ENCODE assay signal across 16 mouse cellular contexts in genomic region chr6:87332380-87332779, GRCm38 (mm10). TPM values are rescaled to one million over a fixed set of nuclear protein-coding genes. Genes with fewer than 3 reads are reported as not detected.
DNase-seq lines count a peak whose midpoint lies in the region; ATAC-seq and TF ChIP-seq lines count a peak whose summit lies in the region.
"Had no signal": no experiment of that assay in that cellular context is flagged by ENCODE, and none has a peak within 500 bp of the region (broad histone marks: within the 10 kb centered on the region; RNA-seq: fewer than 3 reads in every experiment).

No protein-coding gene starts in this region.

- peaks cover 33% of the 10 kb centered on the region for H3K4me1 ChIP-seq in heart, embryonic 15.5 days (replicated peaks)
- 0 out of 2 replicates have a peak, but pooled peaks cover 3% of the 10 kb centered on the region for H3K4me1 ChIP-seq in midbrain, postnatal 0 days (ENCODE audit: insufficient read depth, low read length)
- peaks cover 16% of the 10 kb centered on the region for H3K4me1 ChIP-seq in midbrain, embryonic 14.5 days (ENCODE audit: control insufficient read depth, insufficient read depth, low read length)
- peaks cover 15% of the 10 kb centered on the region; the same call in 1 of the 2 replicates for H3K4me1 ChIP-seq in intestine, embryonic 14.5 days (replicated peaks; ENCODE audit: control insufficient read depth, insufficient read depth, low read length)
- peaks cover 28% of the 10 kb centered on the region for H3K4me1 ChIP-seq in stomach, embryonic 16.5 days (ENCODE audit: control insufficient read depth, insufficient read depth, low read length)
- H3K4me1 ChIP-seq: liver, embryonic 13.5 days had no signal

- ATAC-seq in heart, embryonic 15.5 days (replicated peaks; ENCODE audit: insufficient number of reproducible peaks, insufficient read depth, low FRiP score, low read depth) = no peak
- ATAC-seq in midbrain, postnatal 0 days (ENCODE audit: low FRiP score) = no peak
- ATAC-seq in midbrain, embryonic 14.5 days (ENCODE audit: low FRiP score, low TSS enrichment) = no peak
- ATAC-seq in intestine, embryonic 14.5 days (replicated peaks; ENCODE audit: low FRiP score, low TSS enrichment, low read depth) = no peak
- no peak for ATAC-seq in stomach, embryonic 16.5 days (ENCODE audit: insufficient read depth, low FRiP score)

- peak overlapping the region; percentile 93; the same call in 1 of the 2 replicates for H3K4me2 ChIP-seq in heart, embryonic 15.5 days
- peak overlapping the region; percentile 92; the same call in 1 of the 2 replicates for H3K4me2 ChIP-seq in midbrain, postnatal 0 days (ENCODE audit: low read depth, low read length, poor library complexity, severe bottlenecking)
- no peak overlapping the region for H3K4me2 ChIP-seq in midbrain, embryonic 14.5 days (ENCODE audit: low read length)
- peak overlapping the region; percentile 64 for H3K4me2 ChIP-seq in intestine, embryonic 14.5 days (ENCODE audit: low read length)
- H3K4me2 ChIP-seq in stomach, embryonic 16.5 days (ENCODE audit: low read depth, low read length) = peak overlapping the region; percentile 76
- H3K4me2 ChIP-seq: liver, embryonic 13.5 days had no signal

- no peak overlapping the region for H3K9ac ChIP-seq in heart, embryonic 15.5 days
- no peak overlapping the region for H3K9ac ChIP-seq in midbrain, postnatal 0 days (replicated peaks; ENCODE audit: low read length, poor library complexity, severe bottlenecking)
- no peak overlapping the region for H3K9ac ChIP-seq in midbrain, embryonic 14.5 days (replicated peaks; ENCODE audit: low read length)
- no peak overlapping the region for H3K9ac ChIP-seq in intestine, embryonic 14.5 days (ENCODE audit: low read length)
- no peak overlapping the region for H3K9ac ChIP-seq in stomach, embryonic 16.5 days (ENCODE audit: low read length)
- H3K9ac ChIP-seq: liver, embryonic 13.5 days had no signal

- no peaks in the 10 kb centered on the region for H3K36me3 ChIP-seq in heart, embryonic 15.5 days
- H3K36me3 ChIP-seq in midbrain, postnatal 0 days (ENCODE audit: insufficient read depth, low read length) = no peaks in the 10 kb centered on the region
- H3K36me3 ChIP-seq in midbrain, embryonic 14.5 days (ENCODE audit: control insufficient read depth, insufficient read depth, low read length) = no peaks in the 10 kb centered on the region
- no peaks in the 10 kb centered on the region for H3K36me3 ChIP-seq in intestine, embryonic 14.5 days (ENCODE audit: control insufficient read depth, insufficient read depth, low read length)
- H3K36me3 ChIP-seq in stomach, embryonic 16.5 days (ENCODE audit: control insufficient read depth, insufficient read depth, low read length) = no peaks in the 10 kb centered on the region
- H3K36me3 ChIP-seq: liver, embryonic 13.5 days; midbrain, embryonic 10.5 days had no signal

- peaks cover 32% of the 10 kb centered on the region for H3K27me3 ChIP-seq in heart, embryonic 15.5 days
- H3K27me3 ChIP-seq in midbrain, postnatal 0 days (ENCODE audit: insufficient read depth, low read length) = no peaks in the 10 kb centered on the region
- 0 out of 2 replicates have a peak, but pooled peaks cover 7% of the 10 kb centered on the region for H3K27me3 ChIP-seq in midbrain, embryonic 14.5 days (ENCODE audit: control insufficient read depth, insufficient read depth, low read length)
- no peaks in the 10 kb centered on the region for H3K27me3 ChIP-seq in intestine, embryonic 14.5 days (replicated peaks; ENCODE audit: control insufficient read depth, insufficient read depth, low read length)
- H3K27me3 ChIP-seq in stomach, embryonic 16.5 days (ENCODE audit: control insufficient read depth, insufficient read depth, low read length) = no peaks in the 10 kb centered on the region

- TF ChIP-seq CTCF in midbrain, postnatal 0 days (IDR thresholded peaks at IDR 0.05) = no peak

- DNase-seq in heart, adult 11 months = no peak
- DNase-seq in midbrain, postnatal 0 days (ENCODE audit: low spot score) = no peak
- DNase-seq in midbrain, embryonic 14.5 days = no peak
- no peak for DNase-seq in intestine, embryonic 14.5 days (ENCODE audit: low spot score)
- no peak for DNase-seq in natural killer cell, adult 2 months (ENCODE audit: low spot score in 2 of 2)
- DNase-seq: cerebellum, adult 8-10 months; heart, adult 2 months; kidney, adult 9 months; liver, embryonic 13.5 days had no signal

- 47% methylated on average over 2 of the region's 2 CpGs for WGBS in heart, embryonic 15.5 days
- 77% methylated on average over 2 of the region's 2 CpGs for WGBS in midbrain, postnatal 0 days
- WGBS in midbrain, embryonic 14.5 days = 81% methylated on average over 2 of the region's 2 CpGs
- 52% methylated on average over 2 of the region's 2 CpGs for WGBS in intestine, embryonic 14.5 days
- 35% methylated on average over 2 of the region's 2 CpGs for WGBS in stomach, embryonic 16.5 days

- H3K9me3 ChIP-seq in heart, embryonic 15.5 days (replicated peaks) = no peaks in the 10 kb centered on the region
- H3K9me3 ChIP-seq in midbrain, postnatal 0 days (ENCODE audit: low read length) = no peaks in the 10 kb centered on the region
- H3K9me3 ChIP-seq in midbrain, embryonic 14.5 days (ENCODE audit: control insufficient read depth, low read length) = no peaks in the 10 kb centered on the region
- H3K9me3 ChIP-seq in intestine, embryonic 14.5 days (ENCODE audit: control insufficient read depth, low read length) = no peaks in the 10 kb centered on the region
- H3K9me3 ChIP-seq in stomach, embryonic 16.5 days (replicated peaks; ENCODE audit: control insufficient read depth, low read length) = no peaks in the 10 kb centered on the region
- H3K9me3 ChIP-seq: liver, embryonic 13.5 days; midbrain, embryonic 10.5 days had no signal

- no peak overlapping the region for H3K27ac ChIP-seq in heart, embryonic 15.5 days
- no peak overlapping the region for H3K27ac ChIP-seq in midbrain, postnatal 0 days (ENCODE audit: low read depth, low read length)
- H3K27ac ChIP-seq in midbrain, embryonic 14.5 days (replicated peaks; ENCODE audit: low read depth, low read length) = no peak overlapping the region
- no peak overlapping the region for H3K27ac ChIP-seq in intestine, embryonic 14.5 days (ENCODE audit: low read depth)
- H3K27ac ChIP-seq in stomach, embryonic 16.5 days (ENCODE audit: low read length) = no peak overlapping the region
- H3K27ac ChIP-seq: heart, adult 2 months; liver, embryonic 13.5 days; midbrain, embryonic 10.5 days had no signal

- peak overlapping the region; percentile 79; the same call in 1 of the 2 replicates for H3K4me3 ChIP-seq in heart, embryonic 15.5 days
- H3K4me3 ChIP-seq in midbrain, postnatal 0 days (ENCODE audit: low read depth, low read length) = no peak overlapping the region
- no peak overlapping the region for H3K4me3 ChIP-seq in midbrain, embryonic 14.5 days (replicated peaks; ENCODE audit: low read depth, low read length)
- H3K4me3 ChIP-seq in intestine, embryonic 14.5 days (ENCODE audit: low read depth, low read length) = 0 out of 2 replicates have a peak overlapping the region, but pooled peaks have one; percentile 64
- 0 out of 2 replicates have a peak overlapping the region, but pooled peaks have one; percentile 27 for H3K4me3 ChIP-seq in stomach, embryonic 16.5 days (replicated peaks; ENCODE audit: low read length)
- H3K4me3 ChIP-seq: erythroblast, embryonic 14.5 days; heart, adult 2 months; liver, embryonic 13.5 days; midbrain, embryonic 10.5 days had no signal

RNA-seq across cellular contexts. Expression of gene Antxr1, which starts 3.2 kb away (rescaled TPM):
- 5.0 and 7.4 TPM in 2 replicates for polyA plus RNA-seq in heart, embryonic 15.5 days (2015; fragmentation: Nextera tagmentation; extraction: Ambion mirVana)
- 13.1 and 17.0 TPM in 2 replicates for total RNA-seq in midbrain, postnatal 0 days (2014; rRNA removed)
- polyA plus RNA-seq in midbrain, postnatal 0 days (2015; fragmentation: Nextera tagmentation; extraction: Ambion mirVana) = 2.2 and 2.9 TPM in 2 replicates
- 2.7 and 3.6 TPM in 2 replicates for polyA plus RNA-seq in midbrain, embryonic 14.5 days (2014; fragmentation: Nextera tagmentation; extraction: Ambion mirVana)
- 8.5 and 9.2 TPM in 2 replicates for polyA plus RNA-seq in intestine, embryonic 14.5 days (2014; fragmentation: Nextera tagmentation; extraction: Ambion mirVana)
- polyA plus RNA-seq in stomach, embryonic 16.5 days (2015; fragmentation: Nextera tagmentation; extraction: Ambion mirVana) = 7.8 and 8.0 TPM in 2 replicates
- polyA plus RNA-seq: erythroblast, embryonic 14.5 days had no signal

RNA-seq across cellular contexts. Expression of gene Gkn1, which starts 18.4 kb away (rescaled TPM):
- polyA plus RNA-seq in heart, embryonic 15.5 days (2015; fragmentation: Nextera tagmentation; extraction: Ambion mirVana) = not detected in 2 replicates
- not detected in 2 replicates for total RNA-seq in midbrain, postnatal 0 days (2014; rRNA removed)
- not detected in 2 replicates for polyA plus RNA-seq in midbrain, postnatal 0 days (2015; fragmentation: Nextera tagmentation; extraction: Ambion mirVana)
- polyA plus RNA-seq in midbrain, embryonic 14.5 days (2014; fragmentation: Nextera tagmentation; extraction: Ambion mirVana) = not detected in 2 replicates
- polyA plus RNA-seq in intestine, embryonic 14.5 days (2014; fragmentation: Nextera tagmentation; extraction: Ambion mirVana) = 0.34 and 0.66 TPM in 2 replicates
- 6.3 and 21.0 TPM in 2 replicates for polyA plus RNA-seq in stomach, embryonic 16.5 days (2015; fragmentation: Nextera tagmentation; extraction: Ambion mirVana)
- total RNA-seq: CH12.LX; heart, adult 2 months; layer of hippocampus, postnatal 10 days had no signal
- polyA plus RNA-seq: erythroblast, embryonic 14.5 days; liver, embryonic 13.5 days; midbrain, embryonic 10.5 days had no signal

RNA-seq across cellular contexts. Expression of gene Gkn2, which starts 40.8 kb away (rescaled TPM):
- polyA plus RNA-seq in heart, embryonic 15.5 days (2015; fragmentation: Nextera tagmentation; extraction: Ambion mirVana) = not detected in 2 replicates
- not detected in 2 replicates for total RNA-seq in midbrain, postnatal 0 days (2014; rRNA removed)
- not detected in 2 replicates for polyA plus RNA-seq in midbrain, postnatal 0 days (2015; fragmentation: Nextera tagmentation; extraction: Ambion mirVana)
- polyA plus RNA-seq in midbrain, embryonic 14.5 days (2014; fragmentation: Nextera tagmentation; extraction: Ambion mirVana) = not detected in 2 replicates
- polyA plus RNA-seq in intestine, embryonic 14.5 days (2014; fragmentation: Nextera tagmentation; extraction: Ambion mirVana) = 1.6 TPM in 1 of 2 replicates, not detected in the other
- polyA plus RNA-seq in stomach, embryonic 16.5 days (2015; fragmentation: Nextera tagmentation; extraction: Ambion mirVana) = 9.3 and 29.6 TPM in 2 replicates
- total RNA-seq: CH12.LX; heart, adult 2 months; layer of hippocampus, postnatal 10 days had no signal
- polyA plus RNA-seq: erythroblast, embryonic 14.5 days; heart, adult 2 months; liver, embryonic 13.5 days; midbrain, embryonic 10.5 days had no signal

RNA-seq across cellular contexts. Expression of gene Gkn3, which starts 56.4 kb away (rescaled TPM):
- polyA plus RNA-seq in heart, embryonic 15.5 days (2015; fragmentation: Nextera tagmentation; extraction: Ambion mirVana) = 1.4 and 1.9 TPM in 2 replicates
- total RNA-seq in midbrain, postnatal 0 days (2014; rRNA removed) = 2.6 TPM in 1 of 2 replicates, not detected in the other
- 0.99 and 1.2 TPM in 2 replicates for polyA plus RNA-seq in midbrain, postnatal 0 days (2015; fragmentation: Nextera tagmentation; extraction: Ambion mirVana)
- polyA plus RNA-seq in midbrain, embryonic 14.5 days (2014; fragmentation: Nextera tagmentation; extraction: Ambion mirVana) = 0.27 TPM in 1 of 2 replicates, not detected in the other
- 0.65 and 1.2 TPM in 2 replicates for polyA plus RNA-seq in intestine, embryonic 14.5 days (2014; fragmentation: Nextera tagmentation; extraction: Ambion mirVana)
- polyA plus RNA-seq in stomach, embryonic 16.5 days (2015; fragmentation: Nextera tagmentation; extraction: Ambion mirVana) = 8.3 and 14.5 TPM in 2 replicates
- total RNA-seq: CH12.LX had no signal
- polyA plus RNA-seq: erythroblast, embryonic 14.5 days; liver, embryonic 13.5 days; midbrain, embryonic 10.5 days; thymus, postnatal 0 days had no signal

Comparison
In these comparisons a context has a peak if more than half of its experiments do, and no peak if none do; other contexts are left out.
1. H3K4me3 ChIP-seq: peak in heart, embryonic 15.5 days (single experiment), intestine, embryonic 14.5 days (single experiment) and stomach, embryonic 16.5 days (single experiment); none in midbrain, postnatal 0 days (single experiment) and midbrain, embryonic 14.5 days (single experiment).